20 mouse cellular contexts compared by ENCODE assay signal in genomic region chr1:90220844-90221243, GRCm38 (mm10). TPM values are rescaled to one million over a fixed set of nuclear protein-coding genes. Genes with fewer than 3 reads are reported as not detected.
DNase-seq lines count a peak whose midpoint lies in the region; ATAC-seq and TF ChIP-seq lines count a peak whose summit lies in the region.
"Had no signal": no experiment of that assay in that cellular context is flagged by ENCODE, and none has a peak within 500 bp of the region (broad histone marks: within the 10 kb centered on the region; RNA-seq: fewer than 3 reads in every experiment).

No protein-coding gene starts in this region.

- H3K4me2 ChIP-seq in forebrain, embryonic 12.5 days: no peak overlapping the region
- H3K4me2 ChIP-seq in hindbrain, postnatal 0 days (ENCODE audit: low read depth, low read length): no peak overlapping the region
- H3K4me2 ChIP-seq in midbrain, embryonic 16.5 days (ENCODE audit: low read length): no peak overlapping the region
- H3K4me2 ChIP-seq: kidney, embryonic 15.5 days; liver, embryonic 13.5 days; lung, embryonic 15.5 days had no signal

- no peak for ATAC-seq in forebrain, embryonic 12.5 days (ENCODE audit: low FRiP score)
- ATAC-seq in hindbrain, postnatal 0 days: no peak
- peak; percentile 10; the same call in 1 of the 2 replicates for ATAC-seq in midbrain, embryonic 16.5 days
- ATAC-seq: intestine, embryonic 16.5 days had no signal

- H3K9ac ChIP-seq in forebrain, embryonic 12.5 days: no peak overlapping the region
- no peak overlapping the region for H3K9ac ChIP-seq in hindbrain, postnatal 0 days (replicated peaks; ENCODE audit: low read length)
- no peak overlapping the region for H3K9ac ChIP-seq in midbrain, embryonic 16.5 days (ENCODE audit: low read depth, low read length)
- H3K9ac ChIP-seq: kidney, embryonic 15.5 days; liver, embryonic 13.5 days; lung, embryonic 15.5 days had no signal

- no peaks in the 10 kb centered on the region for H3K9me3 ChIP-seq in heart, embryonic 10.5 days
- no peaks in the 10 kb centered on the region for H3K9me3 ChIP-seq in forebrain, embryonic 12.5 days
- H3K9me3 ChIP-seq in hindbrain, postnatal 0 days (ENCODE audit: low read length): no peaks in the 10 kb centered on the region
- no peaks in the 10 kb centered on the region for H3K9me3 ChIP-seq in midbrain, embryonic 16.5 days (replicated peaks; ENCODE audit: control insufficient read depth, low read length, poor library complexity, severe bottlenecking)
- H3K9me3 ChIP-seq: liver, embryonic 13.5 days; lung, embryonic 15.5 days had no signal

- H3K36me3 ChIP-seq in heart, embryonic 10.5 days: peaks cover 10% of the 10 kb centered on the region
- H3K36me3 ChIP-seq in forebrain, embryonic 12.5 days (replicated peaks): peaks cover 12% of the 10 kb centered on the region
- no peaks in the 10 kb centered on the region for H3K36me3 ChIP-seq in hindbrain, postnatal 0 days (ENCODE audit: insufficient read depth, low read length)
- H3K36me3 ChIP-seq in midbrain, embryonic 16.5 days (ENCODE audit: control insufficient read depth, insufficient read depth, low read length): no peaks in the 10 kb centered on the region
- H3K36me3 ChIP-seq: liver, embryonic 13.5 days; lung, embryonic 15.5 days had no signal

- WGBS in heart, embryonic 10.5 days: 72% methylated on average over 4 of the region's 4 CpGs
- WGBS in forebrain, embryonic 12.5 days: 64% methylated on average over 4 of the region's 4 CpGs
- WGBS in hindbrain, postnatal 0 days: 72% methylated on average over 4 of the region's 4 CpGs
- WGBS in midbrain, embryonic 16.5 days: 59% methylated on average over 4 of the region's 4 CpGs

- peak overlapping the region; percentile 65 for H3K27ac ChIP-seq in heart, embryonic 10.5 days
- H3K27ac ChIP-seq in forebrain, embryonic 12.5 days: peak overlapping the region; percentile 80
- no peak overlapping the region for H3K27ac ChIP-seq in hindbrain, postnatal 0 days
- peak overlapping the region; percentile 51 for H3K27ac ChIP-seq in midbrain, embryonic 16.5 days (ENCODE audit: low read length)
- H3K27ac ChIP-seq: kidney, embryonic 15.5 days; liver, embryonic 13.5 days; lung, embryonic 15.5 days; stomach, postnatal 0 days had no signal

- H3K27me3 ChIP-seq in heart, embryonic 10.5 days (ENCODE audit: insufficient read depth, poor library complexity, severe bottlenecking): peaks cover 6% of the 10 kb centered on the region
- 0 out of 2 replicates have a peak, but pooled peaks cover 4% of the 10 kb centered on the region for H3K27me3 ChIP-seq in forebrain, embryonic 12.5 days
- H3K27me3 ChIP-seq in hindbrain, postnatal 0 days (ENCODE audit: insufficient read depth, low read length): no peaks in the 10 kb centered on the region
- no peaks in the 10 kb centered on the region for H3K27me3 ChIP-seq in midbrain, embryonic 16.5 days (ENCODE audit: control insufficient read depth, insufficient read depth, low read depth, low read length)
- H3K27me3 ChIP-seq: kidney, embryonic 15.5 days had no signal

- DNase-seq in heart, embryonic 10.5 days (ENCODE audit: low spot score): no peak
- no peak for DNase-seq in heart, postnatal 25 days (ENCODE audit: low spot score)
- peak; percentile 38 for DNase-seq in hindbrain, postnatal 0 days (ENCODE audit: low spot score)
- DNase-seq in c-Kit-positive CD71-positive TER-119-positive erythroid progenitor cells, embryonic 14.5 days (ENCODE audit: low spot score): no peak
- no peak for DNase-seq in spleen, postnatal 10 days (ENCODE audit: low spot score in 2 of 2)
- no peak for DNase-seq in left cerebral cortex, adult 11 months (ENCODE audit: low spot score)
- DNase-seq: cerebellum, adult 9-11 months; gastrocnemius, postnatal 25 days; heart, postnatal 4 days; liver, embryonic 13.5 days; right cerebral cortex, postnatal 25 days had no signal

- intact Hi-C loops in heart, postnatal 25 days (cut with DNase I): no loop called here

- no peak overlapping the region for H3K4me3 ChIP-seq in heart, embryonic 10.5 days
- H3K4me3 ChIP-seq in forebrain, embryonic 12.5 days (replicated peaks): no peak overlapping the region
- no peak overlapping the region for H3K4me3 ChIP-seq in hindbrain, postnatal 0 days (ENCODE audit: low read length)
- no peak overlapping the region for H3K4me3 ChIP-seq in midbrain, embryonic 16.5 days (ENCODE audit: low read depth, low read length)
- H3K4me3 ChIP-seq: kidney, embryonic 15.5 days; layer of hippocampus, adult 2 months; liver, embryonic 13.5 days; lung, embryonic 15.5 days; myocyte had no signal

- TF ChIP-seq CTCF in hindbrain, postnatal 0 days (IDR thresholded peaks at IDR 0.05; ENCODE audit: low read depth): no peak

- H3K4me1 ChIP-seq in heart, embryonic 10.5 days: peaks cover 43% of the 10 kb centered on the region
- H3K4me1 ChIP-seq in forebrain, embryonic 12.5 days: peaks cover 59% of the 10 kb centered on the region
- peaks cover 16% of the 10 kb centered on the region; the same call in 1 of the 2 replicates for H3K4me1 ChIP-seq in hindbrain, postnatal 0 days (ENCODE audit: insufficient read depth, low read length)
- peaks cover 28% of the 10 kb centered on the region for H3K4me1 ChIP-seq in midbrain, embryonic 16.5 days (ENCODE audit: control insufficient read depth, insufficient read depth, low read length)

RNA-seq across cellular contexts. Expression of gene Ackr3, which starts 17.1 kb away (rescaled TPM):
- 24.7 and 25.5 TPM in 2 replicates for polyA plus RNA-seq in heart, embryonic 10.5 days (2016; fragmentation: Nextera tagmentation; extraction: Ambion mirVana)
- total RNA-seq in heart, postnatal 25 days (2021): 10 to 100 TPM; 64.4 to 75.8 TPM
- polyA plus RNA-seq in forebrain, embryonic 12.5 days (2016; fragmentation: Nextera tagmentation; extraction: Ambion mirVana): 25.5 and 28.7 TPM in 2 replicates
- 7.2 and 13.1 TPM in 2 replicates for total RNA-seq in hindbrain, postnatal 0 days (2014; rRNA removed)
- 7.4 and 7.8 TPM in 2 replicates for polyA plus RNA-seq in hindbrain, postnatal 0 days (2015; fragmentation: Nextera tagmentation; extraction: Ambion mirVana)
- polyA plus RNA-seq in midbrain, embryonic 16.5 days (2015; fragmentation: Nextera tagmentation; extraction: Ambion mirVana): 10.4 and 10.9 TPM in 2 replicates
- total RNA-seq: MEL had no signal
